Mouse (Mus musculus) induced T-regulatory cell, adult 2 months (primary cell): ENCODE data around the gene Sox12.
A peak's percentile ranks its signal among the peaks of the same experiment; 100 is the strongest.
"Not testable (repeated sequence)": the region's sequence is repeated elsewhere in the genome, so short reads cannot be mapped to it uniquely, and the experiment has no call there.

Experiments
- DNase-seq: peaks from one replicate; pipeline ENCODE4 v3.0.0-alpha.2; 2012; ENCODE audit warnings: low read depth

The Sox12 gene

DNA sequence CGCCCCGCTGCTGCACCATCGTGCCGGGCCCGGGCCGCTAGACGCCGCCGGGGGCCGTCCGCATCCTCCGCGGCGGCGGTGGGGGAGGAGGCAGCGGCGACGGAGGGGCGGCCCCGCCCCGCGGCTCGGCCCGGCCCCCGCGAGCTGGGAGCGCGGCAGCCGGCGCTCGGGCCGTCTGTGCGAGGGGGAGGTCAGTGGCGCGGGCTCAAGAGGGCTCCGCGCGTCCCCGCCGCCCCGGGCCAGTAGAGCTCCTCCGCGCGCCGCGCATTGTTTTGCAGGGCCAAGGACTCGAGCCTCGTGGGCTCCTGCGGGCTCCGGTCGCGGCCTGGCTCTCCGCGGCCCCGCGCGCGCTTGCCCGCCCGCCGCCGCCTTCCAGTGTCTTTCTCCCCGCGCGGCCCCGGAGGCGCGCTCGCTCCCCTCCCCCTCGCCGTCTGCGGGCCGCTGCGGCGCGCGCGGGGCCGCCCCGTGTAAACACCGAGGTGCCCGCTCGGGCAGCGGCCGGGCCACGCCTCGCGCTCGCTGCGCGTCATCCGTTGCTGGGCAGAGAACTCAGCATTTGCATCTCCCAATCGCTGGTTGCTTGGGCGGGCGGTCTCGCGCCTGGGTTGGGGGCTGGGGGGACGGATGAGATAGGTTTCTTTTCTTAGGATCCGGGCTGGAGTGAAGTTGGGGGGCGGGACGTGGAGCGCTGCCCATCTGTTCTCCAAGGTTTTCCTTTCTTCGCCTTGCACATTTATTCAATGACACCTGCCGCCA, at the start of gene Sox12:
Gene Sox12 (minus strand): TSS at position 384 of the 756 bp plus-strand sequence.
- DNase-seq, result peak; percentile 94

DNA sequence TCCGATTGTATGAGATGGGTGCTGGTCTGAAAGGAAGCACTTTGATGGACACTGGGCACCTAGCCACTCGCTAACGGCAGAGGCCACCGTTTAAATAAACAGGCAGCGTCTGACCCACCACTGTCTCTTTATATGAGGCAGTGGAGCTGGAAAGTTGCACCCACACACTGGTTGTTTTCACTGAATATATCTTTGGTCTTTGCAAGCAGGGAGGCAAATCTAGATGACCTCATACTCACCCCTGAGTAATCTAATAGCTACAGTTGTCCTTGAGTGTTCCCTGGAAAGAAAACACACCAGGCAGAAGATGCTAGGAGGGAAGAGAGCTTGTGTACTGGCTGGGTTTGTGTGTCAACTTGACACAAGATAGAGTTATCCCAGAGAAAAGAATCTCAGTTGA, 49.6 kb upstream of the Sox12 start:
- DNase-seq, result no peak

DNA sequence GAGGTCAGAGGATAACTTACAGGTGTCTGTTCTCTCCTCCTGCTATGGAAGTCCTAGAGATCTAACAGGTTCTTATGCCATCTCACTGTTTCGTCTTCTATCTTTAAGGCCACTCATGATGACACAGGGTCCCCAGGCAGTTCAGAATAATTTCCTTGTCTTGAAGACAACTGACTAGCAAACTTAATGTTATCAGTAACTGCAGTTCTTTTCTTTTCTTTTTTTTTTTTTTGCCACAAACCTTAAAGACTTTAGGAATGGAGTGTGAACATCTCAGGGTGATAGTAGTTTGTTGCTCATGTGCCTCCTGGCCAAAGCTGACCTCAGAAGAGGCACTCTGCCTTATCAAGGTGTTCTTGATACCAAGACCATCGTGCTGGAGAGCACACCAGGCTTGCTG, 48.8 kb upstream of the Sox12 start:
- no peak for DNase-seq

- DNase-seq, result no peak
Observed at GRCm38 (mm10) chr2:152443281-152443680, 45.4 kb upstream of the Sox12 start.

GRCm38 (mm10) chr2:152442322-152442721, 44.5 kb upstream of the Sox12 start:
- no peak for DNase-seq

- DNase-seq, result no peak
Observed at GRCm38 (mm10) chr2:152439833-152440232, 42.0 kb upstream of the Sox12 start.

DNA sequence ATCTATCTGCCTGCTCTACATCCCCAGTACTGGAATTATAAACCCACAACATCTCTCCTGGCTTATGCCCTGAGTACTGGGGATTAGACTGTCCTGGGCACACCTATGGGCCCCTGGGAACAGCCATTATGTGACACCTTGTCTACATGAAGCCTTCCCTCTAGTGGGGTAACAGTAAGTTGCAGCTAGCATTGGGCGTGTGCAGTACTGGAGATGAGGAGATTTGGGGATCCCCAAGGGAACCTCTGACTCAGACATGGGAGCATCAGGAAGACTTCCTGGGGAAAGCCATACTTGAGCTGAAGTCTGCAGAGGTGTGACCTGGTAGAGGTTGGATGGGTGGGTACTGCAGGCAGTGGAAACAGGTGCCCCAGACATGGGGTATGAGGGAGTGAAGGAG, 41.1 kb upstream of the Sox12 start:
- DNase-seq, result peak; percentile 20

GRCm38 (mm10) chr2:152436983-152437860, 39.4 kb upstream of the Sox12 start:
- DNase-seq, result peak; percentile 85

- DNase-seq, result no peak
Observed at GRCm38 (mm10) chr2:152436405-152436901, 38.6 kb upstream of the Sox12 start.

GRCm38 (mm10) chr2:152428481-152428880, 30.6 kb upstream of the Sox12 start:
- not testable (repeated sequence) for DNase-seq

DNA sequence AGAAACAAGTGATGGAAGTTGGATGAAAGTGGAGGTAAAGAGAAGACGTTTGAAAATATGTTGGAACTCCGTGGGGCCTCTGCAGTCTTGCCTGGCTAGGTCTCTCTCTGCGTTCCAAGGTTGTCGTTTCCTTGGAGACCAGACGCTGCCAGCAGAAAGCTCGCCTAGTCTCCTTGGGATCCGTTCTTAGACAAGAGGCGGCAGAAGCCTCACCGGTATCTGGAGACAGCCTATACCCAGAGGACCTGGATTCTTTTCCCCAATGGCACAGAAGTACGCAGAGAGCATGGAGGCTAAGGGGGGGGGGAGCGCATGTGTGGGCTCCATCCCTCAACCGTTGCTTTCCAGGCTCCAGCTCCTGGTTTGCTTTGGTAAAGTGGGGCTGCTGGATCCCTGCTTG, 29.6 kb upstream of the Sox12 start:
- DNase-seq, result no peak

GRCm38 (mm10) chr2:152415786-152416185, 17.9 kb upstream of the Sox12 start:
- no peak for DNase-seq

DNA sequence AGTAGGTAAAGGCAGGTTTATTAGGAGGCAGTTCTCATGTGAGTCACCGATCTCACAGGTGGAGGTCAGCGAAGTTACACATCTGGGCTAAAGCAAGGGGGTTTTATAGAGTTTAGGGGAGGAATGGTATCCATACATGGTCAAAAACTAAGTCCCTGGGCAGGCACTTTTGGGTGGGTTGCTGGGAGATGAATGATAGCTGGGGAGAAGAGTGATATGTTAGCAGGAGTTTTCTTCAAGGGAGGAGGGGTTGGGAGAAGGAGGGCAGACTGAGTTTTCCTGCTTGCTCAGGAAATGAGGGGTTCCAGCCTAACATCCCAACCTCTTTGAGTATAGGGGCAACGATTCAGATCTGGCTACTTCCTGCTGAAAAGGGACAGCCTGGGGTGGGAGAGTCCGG, 17.4 kb upstream of the Sox12 start, which contains the start of gene 6820408C15Rik:
Gene 6820408C15Rik (plus strand): TSS at position 301 of the 400 bp plus-strand sequence.
- no peak for DNase-seq

- peak; percentile 71 for DNase-seq
Observed at GRCm38 (mm10) chr2:152414591-152415165, 16.8 kb upstream of the Sox12 start, which contains the start of gene Zcchc3. TSS of gene Zcchc3 (minus strand) at chr2:152415027.

DNA sequence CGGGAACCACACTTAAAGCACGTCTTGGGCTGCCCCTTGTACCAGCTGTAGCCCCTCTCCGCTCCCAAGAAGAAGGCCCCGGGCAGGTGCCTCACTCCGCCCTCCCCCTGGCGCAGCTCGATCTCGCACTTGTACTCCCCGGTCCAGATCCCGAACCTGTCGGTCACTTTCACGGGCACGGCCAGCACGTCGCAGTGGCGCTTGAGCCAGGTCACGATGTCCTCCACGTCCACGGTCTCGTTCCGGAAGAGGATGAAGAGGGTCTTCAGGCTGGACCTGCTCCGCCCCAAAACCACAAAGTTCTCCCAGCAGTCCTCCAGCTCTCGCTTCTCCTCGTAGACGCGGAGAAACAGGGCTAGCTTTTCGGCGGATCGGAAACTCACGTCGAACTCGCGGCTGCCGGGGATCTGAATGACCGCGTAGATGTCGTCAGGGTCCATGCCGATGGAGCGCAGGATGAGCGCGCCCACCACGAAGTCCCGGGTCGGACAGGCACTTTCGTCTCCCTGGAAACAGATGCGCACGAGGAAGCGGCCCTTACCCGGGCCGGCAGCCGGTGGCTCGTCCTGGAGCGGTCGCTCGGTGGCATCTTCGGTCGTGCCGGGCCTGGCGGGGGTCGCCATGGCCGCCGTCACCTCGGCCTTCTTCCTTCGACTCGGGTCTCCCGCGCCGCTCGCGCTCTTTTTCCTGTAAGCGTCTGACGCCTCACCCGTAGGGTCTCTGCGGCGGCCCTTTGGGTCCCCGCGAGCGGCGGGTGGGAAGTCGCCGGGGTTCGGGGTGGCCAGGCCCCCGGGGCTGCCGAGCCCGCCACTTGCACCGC, 16.1 kb upstream of the Sox12 start:
- DNase-seq, result no peak

- DNase-seq, result no peak
Observed at GRCm38 (mm10) chr2:152413158-152413764, 15.4 kb upstream of the Sox12 start.

DNA sequence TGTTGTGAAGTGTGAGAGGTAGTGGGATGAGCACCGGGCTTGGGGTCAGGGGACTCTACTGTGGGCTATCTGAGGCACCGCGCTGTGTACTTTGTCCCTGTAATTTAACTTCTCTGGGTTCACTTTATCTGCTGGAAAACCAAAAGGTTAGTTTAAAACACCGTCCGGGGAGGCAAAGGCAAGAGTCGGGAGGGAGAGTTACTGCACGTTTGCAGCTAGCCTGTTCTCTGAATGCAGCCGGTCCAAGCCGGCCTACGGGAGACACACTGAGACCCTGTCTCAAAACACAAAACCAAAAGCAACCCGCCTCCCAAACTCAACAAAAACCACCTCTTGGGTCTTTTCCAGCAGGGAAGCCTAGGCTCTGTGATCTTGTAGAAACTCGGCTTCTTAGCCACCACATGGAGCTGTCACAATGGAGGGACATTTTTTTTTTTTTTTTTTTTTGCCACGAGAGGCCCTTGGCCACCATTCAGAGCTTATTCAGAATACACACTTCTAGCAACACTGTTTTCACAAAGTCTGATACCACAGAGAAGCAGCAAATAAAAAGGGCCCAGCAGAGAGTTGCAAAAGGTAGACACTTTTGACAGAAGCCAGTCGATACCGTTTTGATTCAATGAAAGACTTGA, 14.8 kb upstream of the Sox12 start:
- no peak for DNase-seq

GRCm38 (mm10) chr2:152411471-152411870, 13.6 kb upstream of the Sox12 start:
- no peak for DNase-seq

DNA sequence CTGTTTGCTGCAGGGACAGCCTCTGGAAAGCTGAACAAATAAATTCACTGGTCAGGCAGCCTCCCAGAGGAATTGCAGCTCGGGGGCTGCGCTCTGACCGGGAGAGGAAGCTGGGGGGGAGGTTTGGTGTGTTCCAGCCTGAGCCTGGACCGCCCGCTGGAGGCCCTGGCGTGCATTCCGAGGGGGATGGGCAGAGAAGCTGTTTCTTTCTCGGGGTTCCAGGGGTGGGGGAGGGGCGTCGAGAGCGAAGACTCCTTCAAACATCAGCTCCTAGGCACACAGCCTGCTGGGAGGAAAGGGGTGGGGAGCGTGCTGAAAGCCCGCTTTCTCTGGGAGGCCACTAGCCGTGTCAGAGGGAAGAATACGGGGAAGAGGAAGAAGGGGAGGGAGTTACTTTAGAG, 13.1 kb upstream of the Sox12 start:
- no peak for DNase-seq

DNA sequence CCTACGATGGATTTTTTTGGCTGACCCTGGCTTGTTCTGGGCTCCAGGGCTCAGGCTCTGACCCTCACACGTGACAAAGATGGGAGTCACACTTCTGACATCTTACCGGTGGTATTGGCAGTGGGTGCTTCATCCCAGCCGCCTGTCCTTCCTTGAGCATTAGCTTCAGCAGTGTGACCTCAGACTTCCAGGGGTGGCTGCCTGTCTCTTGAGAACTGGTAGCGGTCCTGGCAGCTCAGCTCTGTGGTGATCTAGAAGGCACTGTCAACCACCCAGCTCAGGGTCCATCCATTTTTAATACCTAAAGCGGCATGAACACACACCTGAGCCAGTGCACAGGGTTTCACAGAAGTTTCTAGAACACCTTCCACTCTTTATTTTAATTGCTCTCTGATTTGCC, 11.9 kb upstream of the Sox12 start:
- DNase-seq, result no peak

- peak; percentile 87 for DNase-seq
Observed at GRCm38 (mm10) chr2:152406126-152406525, 8.3 kb upstream of the Sox12 start.
